Mouse (Mus musculus) intestine, embryonic 14.5 days (tissue): ENCODE results near the gene Hmgb1. TPM values are rescaled to one million over a fixed set of nuclear protein-coding genes. Genes with fewer than 3 reads are reported as not detected.

Experiments
- ATAC-seq: fragments of 200-750 bp; cut with Nextera tagmentation; replicated peaks from 2 replicates; pipeline ENCODE4 v1.8.0; 2017; ENCODE audit warnings: low read depth, moderate number of reproducible peaks, moderate TSS enrichment, moderate library complexity; ENCODE audit not compliant: low FRiP score, low TSS enrichment
- DNase-seq: peaks from one replicate; pipeline ENCODE4 v3.0.0-alpha.2; 2018; ENCODE audit warnings: low spot score
- H3K27ac ChIP-seq: fragments of 300-500 bp; sonication (generic); 2 replicates; pipeline ENCODE4 v1.5.1; 2014; ENCODE audit warnings: low read depth, mild to moderate bottlenecking, control low read depth
- H3K27me3 ChIP-seq: fragments of 300-500 bp; sonication (generic); replicated peaks from 2 replicates; pipeline ENCODE4 v1.6.1; 2014; ENCODE audit warnings: low read length, control low read depth; ENCODE audit not compliant: control insufficient read depth, insufficient read depth
- H3K36me3 ChIP-seq: fragments of 300-500 bp; sonication (generic); 2 replicates; pipeline ENCODE4 v1.6.1; 2014; ENCODE audit warnings: low read length, control low read depth; ENCODE audit not compliant: control insufficient read depth, insufficient read depth
- H3K4me1 ChIP-seq: fragments of 300-500 bp; sonication (generic); replicated peaks from 2 replicates; pipeline ENCODE4 v1.6.1; 2014; ENCODE audit warnings: low read length, control low read depth, mixed read lengths; ENCODE audit not compliant: control insufficient read depth, insufficient read depth
- H3K4me2 ChIP-seq: fragments of 300-500 bp; sonication (generic); 2 replicates; pipeline ENCODE4 v1.6.1; 2014; ENCODE audit warnings: low read length
- H3K4me3 ChIP-seq: fragments of 300-500 bp; sonication (generic); 2 replicates; pipeline ENCODE4 v1.5.1; 2014; ENCODE audit warnings: low read depth, low read length, control low read depth, mixed read lengths
- H3K9ac ChIP-seq: fragments of 300-500 bp; sonication (generic); 2 replicates; pipeline ENCODE4 v1.6.1; 2014; ENCODE audit warnings: mild to moderate bottlenecking, low read length
- H3K9me3 ChIP-seq: fragments of 300-500 bp; sonication (generic); 2 replicates; pipeline ENCODE4 v1.6.1; 2016; ENCODE audit warnings: low read length, control low read depth; ENCODE audit not compliant: control insufficient read depth
- WGBS: fragments of 180-500 bp; shearing (Covaris S2); extraction: QIAGEN DNeasy Blood & Tissue Kit; methylation state at CpG from one replicate; pipeline ENCODE4 v1.1.7; 2014; 5-methylcytosine and 5-hydroxymethylcytosine counted together
- polyA plus RNA-seq: library from polyadenylated mRNA; unstranded; fragments of >200 nt; fragmentation: Nextera tagmentation; extraction: Ambion mirVana; gene quantifications from 2 replicates; pipeline ENCODE4 v1.2.1, GENCODE M21; 2014

The Hmgb1 gene
- polyA plus RNA-seq, 1 experiment from 2014 or later = 1,358 TPM

DNA sequence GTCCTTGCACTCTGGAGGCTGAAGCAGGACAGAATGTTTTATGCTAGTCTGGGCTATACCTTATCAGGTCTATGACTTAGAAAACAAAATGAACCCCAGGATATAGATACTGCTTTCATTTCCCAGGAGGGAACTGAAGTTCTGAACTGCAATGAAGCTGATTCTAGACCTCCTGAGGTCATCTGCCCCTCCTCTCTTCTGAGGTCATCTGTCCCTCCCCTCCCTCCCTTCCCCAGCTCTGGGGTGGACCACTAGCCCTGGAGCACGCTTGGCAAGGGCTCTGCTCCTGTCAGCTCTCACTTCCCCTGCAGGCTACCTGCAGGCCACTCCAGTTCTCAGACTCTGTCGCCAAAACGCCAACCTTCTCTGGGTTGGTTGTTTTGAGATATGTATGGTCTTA lies 84.2 kb downstream of the Hmgb1 start:
- ATAC-seq (no peak), DNase-seq (no peak)
- Histone ChIP-seq H3K4me1 (no peaks in the 10 kb centered on the region), H3K9ac (no peak overlapping the region), H3K36me3 (no peaks in the 10 kb centered on the region), H3K4me2 (no peak overlapping the region), H3K27me3 (no peaks in the 10 kb centered on the region), H3K4me3 (no peak overlapping the region), H3K27ac (no peak overlapping the region), H3K9me3 (no peaks in the 10 kb centered on the region)
- WGBS = 71% methylated on average over 3 of the region's 3 CpGs

DNA sequence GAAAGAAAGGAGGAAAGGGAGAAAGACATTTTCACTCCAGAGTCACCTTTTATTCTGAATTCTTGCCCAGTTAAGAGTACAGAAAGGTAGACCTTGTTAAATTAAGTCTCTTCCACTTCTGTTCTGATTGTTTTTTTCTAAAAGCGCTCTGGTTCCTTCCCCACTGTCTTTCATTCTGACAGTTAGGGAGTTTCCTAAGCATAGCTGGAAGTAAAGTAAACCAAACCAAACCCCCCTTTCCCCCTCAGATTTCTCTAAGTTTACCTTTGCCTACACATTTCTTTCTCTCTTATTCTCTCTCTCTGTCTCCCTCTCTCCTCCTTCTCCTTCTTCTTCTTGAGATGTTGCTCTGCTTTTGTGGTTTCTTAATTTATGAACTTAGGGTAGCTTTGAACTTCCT lies 85.3 kb downstream of the Hmgb1 start:
- no peak overlapping the region for H3K27ac ChIP-seq
- DNase-seq (no peak), ATAC-seq (no peak)
- no peaks in the 10 kb centered on the region for H3K9me3 ChIP-seq
- H3K27me3 ChIP-seq = no peaks in the 10 kb centered on the region
- no peak overlapping the region for H3K4me2 ChIP-seq
- H3K36me3 ChIP-seq = no peaks in the 10 kb centered on the region
- 54% methylated on average over 1 of the region's 1 CpGs for WGBS
- H3K9ac ChIP-seq = no peak overlapping the region
- no peaks in the 10 kb centered on the region for H3K4me1 ChIP-seq
- H3K4me3 ChIP-seq = no peak overlapping the region

DNA sequence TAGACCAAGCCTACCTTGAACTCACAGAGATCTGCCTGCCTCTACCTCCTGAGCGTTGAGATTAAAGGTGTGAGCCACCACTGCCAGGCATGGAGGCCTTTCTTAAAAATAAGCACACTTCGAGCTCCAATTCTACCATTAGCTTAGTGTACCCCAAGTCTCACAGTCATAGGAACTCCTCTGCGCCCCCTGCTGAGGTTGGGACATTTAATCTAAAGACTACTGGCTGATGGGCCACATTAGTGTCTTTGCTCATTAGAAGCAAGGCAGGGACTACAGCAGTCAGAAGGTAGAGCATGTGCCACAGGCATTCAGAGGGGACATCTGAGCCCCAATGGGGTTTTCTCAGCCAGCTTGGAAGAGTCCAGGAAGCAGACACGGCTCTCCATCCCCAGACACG lies 86.4 kb downstream of the Hmgb1 start:
- H3K9me3 ChIP-seq = no peaks in the 10 kb centered on the region
- ATAC-seq = no peak
- no peak overlapping the region for H3K9ac ChIP-seq
- no peaks in the 10 kb centered on the region for H3K27me3 ChIP-seq
- no peak overlapping the region for H3K27ac ChIP-seq
- no peak overlapping the region for H3K4me2 ChIP-seq
- DNase-seq = no peak
- H3K4me3 ChIP-seq = no peak overlapping the region
- WGBS = 86% methylated on average over 5 of the region's 5 CpGs
- H3K36me3 ChIP-seq = no peaks in the 10 kb centered on the region
- H3K4me1 ChIP-seq = no peaks in the 10 kb centered on the region

DNA sequence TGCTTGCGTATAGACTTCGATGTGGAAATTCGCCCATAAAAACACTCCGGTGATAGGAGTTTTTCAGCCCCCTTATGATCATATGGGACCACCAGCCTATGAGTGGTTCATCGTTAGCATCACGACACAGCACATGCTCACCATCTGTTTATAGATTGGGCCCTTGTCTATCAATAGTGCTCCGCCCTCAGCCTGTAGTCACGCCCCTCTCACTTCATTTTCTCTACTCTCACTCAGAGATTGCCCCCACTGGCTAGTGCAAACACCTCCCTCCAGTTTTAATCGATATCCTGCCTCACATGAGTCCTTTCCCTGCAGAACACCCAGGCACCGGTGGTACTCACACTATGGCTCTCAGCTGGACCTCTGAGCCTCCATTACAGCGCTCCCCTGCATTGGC lies 88.0 kb downstream of the Hmgb1 start:
- 61% methylated on average over 11 of the region's 11 CpGs for WGBS
- H3K4me3 ChIP-seq = no peak overlapping the region

DNA sequence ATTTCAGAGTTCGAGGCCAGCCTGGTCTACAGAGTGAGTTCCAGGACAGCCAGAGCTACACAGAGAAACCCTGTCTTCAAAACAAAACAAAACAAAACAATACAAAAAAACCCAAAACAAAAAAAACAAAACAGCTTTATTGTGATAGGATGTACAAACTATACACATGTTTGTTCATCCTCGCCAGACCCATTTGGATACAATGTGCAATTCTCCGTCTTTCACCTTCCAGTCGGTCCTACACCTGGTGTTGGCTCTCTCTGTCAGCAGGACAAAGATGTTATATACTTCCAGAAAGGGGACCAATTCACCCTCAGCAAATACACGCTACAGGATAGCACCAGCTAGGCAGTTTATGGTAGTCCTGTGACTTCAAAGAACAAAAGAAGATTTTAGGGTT lies 91.4 kb downstream of the Hmgb1 start:
- ATAC-seq = no peak
- H3K9me3 ChIP-seq = no peaks in the 10 kb centered on the region
- DNase-seq = no peak

More for the DNA sequence above, 88.0 kb downstream of the Hmgb1 start:
- no peak for DNase-seq
- Histone ChIP-seq H3K36me3 (no peaks in the 10 kb centered on the region), H3K4me2 (no peak overlapping the region), H3K9ac (no peak overlapping the region), H3K27me3 (no peaks in the 10 kb centered on the region), H3K9me3 (no peaks in the 10 kb centered on the region), H3K4me1 (no peaks in the 10 kb centered on the region), H3K27ac (no peak overlapping the region)
- no peak for ATAC-seq

DNA sequence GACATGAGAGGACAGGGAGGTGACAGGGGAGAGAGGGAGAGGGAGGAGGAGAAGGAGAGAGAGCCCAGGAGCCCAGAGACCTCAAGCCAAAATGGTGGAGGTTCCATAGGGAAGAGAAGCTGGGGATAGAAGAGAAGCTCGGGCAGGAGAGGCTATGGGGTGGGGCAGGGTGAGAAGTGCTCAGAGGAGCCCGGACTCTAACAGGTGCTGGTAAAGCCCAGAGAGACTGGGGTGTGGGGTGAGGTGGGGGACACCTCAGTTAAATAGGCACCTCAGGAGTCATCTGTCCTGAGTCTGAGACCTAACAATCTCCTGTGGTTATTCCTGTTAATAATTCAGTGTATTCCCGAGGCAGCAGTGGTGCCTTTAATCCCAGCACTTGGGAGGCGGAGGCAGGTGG lies 91.8 kb downstream of the Hmgb1 start:
- H3K4me1 ChIP-seq = no peaks in the 10 kb centered on the region
- no peak for ATAC-seq
- no peak overlapping the region for H3K9ac ChIP-seq
- no peaks in the 10 kb centered on the region for H3K27me3 ChIP-seq
- no peaks in the 10 kb centered on the region for H3K9me3 ChIP-seq
- H3K4me3 ChIP-seq = no peak overlapping the region
- H3K36me3 ChIP-seq = no peaks in the 10 kb centered on the region
- no peak overlapping the region for H3K4me2 ChIP-seq
- WGBS = 83% methylated on average over 4 of the region's 4 CpGs
- H3K27ac ChIP-seq = no peak overlapping the region
- DNase-seq = no peak

More for the DNA sequence above, 91.4 kb downstream of the Hmgb1 start:
- 89% methylated on average over 5 of the region's 5 CpGs for WGBS
- no peak overlapping the region for H3K4me3 ChIP-seq
- no peaks in the 10 kb centered on the region for H3K4me1 ChIP-seq
- H3K4me2 ChIP-seq = no peak overlapping the region
- H3K27me3 ChIP-seq = no peaks in the 10 kb centered on the region
- no peaks in the 10 kb centered on the region for H3K36me3 ChIP-seq
- no peak overlapping the region for H3K27ac ChIP-seq
- H3K9ac ChIP-seq = no peak overlapping the region

DNA sequence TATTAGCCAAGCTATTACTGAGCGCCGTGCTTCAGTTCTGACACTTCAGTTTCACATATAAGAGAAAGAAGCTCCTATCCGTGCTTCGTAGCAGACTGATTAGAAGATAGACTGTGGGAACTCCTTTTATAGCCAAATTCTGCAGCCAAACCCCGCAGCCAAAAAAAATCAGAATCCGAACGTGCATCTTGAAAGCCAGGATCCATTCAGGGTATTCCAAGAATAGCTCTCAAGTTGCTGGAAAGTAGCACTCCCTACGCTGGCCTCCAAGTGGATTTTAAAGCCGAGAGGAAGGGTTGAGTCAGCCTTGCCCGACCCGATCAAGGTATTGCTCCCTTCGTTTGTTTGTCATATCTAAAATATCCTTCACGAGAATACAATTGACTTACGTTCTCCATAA lies 93.0 kb downstream of the Hmgb1 start:
- H3K4me2 ChIP-seq = no peak overlapping the region
- H3K36me3 ChIP-seq = no peaks in the 10 kb centered on the region
- DNase-seq (no peak), ATAC-seq (no peak)
- 86% methylated on average over 14 of the region's 14 CpGs for WGBS
- no peak overlapping the region for H3K4me3 ChIP-seq
- H3K9ac ChIP-seq = no peak overlapping the region
- H3K9me3 ChIP-seq = no peaks in the 10 kb centered on the region
- H3K4me1 ChIP-seq = no peaks in the 10 kb centered on the region
- H3K27me3 ChIP-seq = no peaks in the 10 kb centered on the region
- H3K27ac ChIP-seq = no peak overlapping the region

DNA sequence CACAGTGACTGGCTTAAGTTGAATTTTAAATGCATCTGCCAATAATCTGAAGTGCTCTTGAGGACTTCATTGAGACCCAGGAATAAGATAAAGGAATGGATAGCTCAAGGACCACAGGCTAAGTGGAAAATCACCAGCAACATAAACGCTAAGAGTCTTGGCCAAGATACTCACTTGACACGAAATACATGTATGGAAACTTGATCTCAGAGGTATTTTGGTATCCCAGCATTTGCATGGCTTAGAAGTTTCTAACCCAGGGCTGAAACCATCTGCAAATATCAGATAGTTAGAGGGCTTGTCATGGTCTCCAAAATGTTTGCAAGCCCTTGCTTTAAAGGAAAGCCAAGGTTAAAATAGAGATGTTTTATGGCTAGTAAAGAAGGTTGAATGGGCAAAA lies 94.4 kb downstream of the Hmgb1 start:
- no peaks in the 10 kb centered on the region for H3K9me3 ChIP-seq
- no peaks in the 10 kb centered on the region for H3K4me1 ChIP-seq
- H3K36me3 ChIP-seq = no peaks in the 10 kb centered on the region
- no peak overlapping the region for H3K9ac ChIP-seq
- no peak for DNase-seq
- H3K27ac ChIP-seq = no peak overlapping the region
- no peak for ATAC-seq
- no peak overlapping the region for H3K4me2 ChIP-seq
- H3K4me3 ChIP-seq = no peak overlapping the region
- WGBS = 78% methylated on average over 2 of the region's 2 CpGs
- H3K27me3 ChIP-seq = no peaks in the 10 kb centered on the region

DNA sequence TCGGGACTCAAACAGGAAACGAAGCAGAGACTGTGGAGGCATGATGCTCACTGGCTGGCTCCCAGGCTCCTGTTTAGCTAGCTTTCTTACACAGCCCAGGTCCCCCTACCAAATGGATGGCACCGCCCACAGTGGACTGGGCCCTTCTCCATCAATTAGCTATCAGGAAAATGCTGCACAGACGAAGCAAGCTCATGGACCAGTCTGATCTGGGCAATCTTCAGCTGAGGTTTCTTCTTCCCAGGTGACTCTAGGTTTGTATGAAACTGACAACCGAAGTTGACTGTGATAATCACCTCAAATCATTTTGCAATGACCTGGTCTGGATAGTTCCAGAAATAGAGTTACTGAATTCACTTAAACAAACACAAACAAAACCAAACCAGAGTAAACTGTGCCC lies 94.8 kb downstream of the Hmgb1 start:
- H3K9me3 ChIP-seq = no peaks in the 10 kb centered on the region
- no peaks in the 10 kb centered on the region for H3K36me3 ChIP-seq
- no peak for DNase-seq
- no peak overlapping the region for H3K27ac ChIP-seq
- ATAC-seq = no peak
- H3K9ac ChIP-seq = no peak overlapping the region
- H3K4me2 ChIP-seq = no peak overlapping the region
- 81% methylated on average over 5 of the region's 5 CpGs for WGBS
- no peaks in the 10 kb centered on the region for H3K4me1 ChIP-seq
- H3K27me3 ChIP-seq = no peaks in the 10 kb centered on the region
- no peak overlapping the region for H3K4me3 ChIP-seq
